Mouse (Mus musculus) embryonic facial prominence, embryonic 11.5 days (tissue): ENCODE results near the gene Pilra. TPM values are rescaled to one million over a fixed set of nuclear protein-coding genes. Genes with fewer than 3 reads are reported as not detected.

Experiments
- ATAC-seq: fragments of 200-750 bp; cut with Nextera tagmentation; replicated peaks from 2 replicates; pipeline ENCODE4 v1.8.0; 2017; ENCODE audit warnings: low read depth; ENCODE audit not compliant: insufficient number of reproducible peaks, low FRiP score, low TSS enrichment
- DNase-seq: peaks from one replicate; pipeline ENCODE4 v3.0.0-alpha.2; 2015; ENCODE audit warnings: low spot score
- H3K27ac ChIP-seq: fragments of 300-500 bp; sonication (generic); replicated peaks from 2 replicates; pipeline ENCODE4 v1.5.1; 2014; ENCODE audit warnings: mild to moderate bottlenecking, low read depth, low read length, control low read depth
- H3K27me3 ChIP-seq: fragments of 300-500 bp; sonication (generic); 2 replicates; pipeline ENCODE4 v1.6.1; 2014; ENCODE audit warnings: mild to moderate bottlenecking, low read length, moderate library complexity, mixed read lengths; ENCODE audit not compliant: control insufficient read depth, insufficient read depth
- H3K36me3 ChIP-seq: fragments of 300-500 bp; sonication (generic); replicated peaks from 2 replicates; pipeline ENCODE4 v1.6.1; 2014; ENCODE audit warnings: low read depth, mild to moderate bottlenecking, low read length, moderate library complexity, mixed read lengths; ENCODE audit not compliant: control insufficient read depth, insufficient read depth
- H3K4me1 ChIP-seq: fragments of 300-500 bp; sonication (generic); 2 replicates; pipeline ENCODE4 v1.6.1; 2014; ENCODE audit warnings: low read length, mixed read lengths; ENCODE audit not compliant: control insufficient read depth, insufficient read depth
- H3K4me2 ChIP-seq: fragments of 300-500 bp; sonication (generic); 2 replicates; pipeline ENCODE4 v1.6.1; 2014; ENCODE audit warnings: low read depth, mild to moderate bottlenecking, control low read depth, low read length, moderate library complexity
- H3K4me3 ChIP-seq: fragments of 300-500 bp; sonication (generic); 2 replicates; pipeline ENCODE4 v1.5.1; 2014; ENCODE audit warnings: low read depth, low read length, control low read depth
- H3K9ac ChIP-seq: fragments of 300-500 bp; sonication (generic); replicated peaks from 2 replicates; pipeline ENCODE4 v1.6.1; 2014; ENCODE audit warnings: mild to moderate bottlenecking, control low read depth, low read length
- H3K9me3 ChIP-seq: fragments of 300-500 bp; sonication (generic); replicated peaks from 2 replicates; pipeline ENCODE4 v1.6.1; 2016; ENCODE audit warnings: mild to moderate bottlenecking, low read length, inconsistent platforms, mixed read lengths; ENCODE audit not compliant: control insufficient read depth
- polyA plus RNA-seq: library from polyadenylated mRNA; unstranded; fragments of >200 nt; fragmentation: Nextera tagmentation; extraction: Ambion mirVana; gene quantifications from 2 replicates; pipeline ENCODE4 v1.2.1, GENCODE M21; 2014

Pilra gene
- polyA plus RNA-seq, 1 experiment from 2014 or later = 0.28 TPM

DNA sequence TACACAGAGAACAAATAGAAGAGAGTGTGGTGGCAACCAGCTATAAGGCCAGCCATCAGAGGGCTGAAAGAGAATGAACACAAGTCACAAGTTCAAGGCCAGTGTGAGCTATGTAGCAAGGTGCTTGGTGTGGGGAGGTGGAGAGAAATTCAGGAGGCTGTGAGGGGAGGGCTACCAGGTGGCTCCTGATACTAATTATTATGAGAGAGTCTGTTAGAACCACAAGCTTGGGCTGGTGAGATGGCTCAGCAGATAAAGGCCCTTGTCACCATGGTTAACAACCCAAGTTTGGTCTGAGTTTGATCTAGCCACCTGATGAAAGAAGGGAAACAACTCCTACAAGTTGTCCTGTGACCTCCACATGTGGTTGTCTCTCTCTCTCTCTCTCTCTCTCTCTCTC lies 63.3 kb downstream of the Pilra start:
- H3K36me3 ChIP-seq = no peaks in the 10 kb centered on the region

More for the DNA sequence above, 63.3 kb downstream of the Pilra start:
- Histone ChIP-seq H3K4me2 (no peak overlapping the region), H3K9ac (no peak overlapping the region), H3K4me3 (no peak overlapping the region), H3K9me3 (no peaks in the 10 kb centered on the region), H3K27me3 (no peaks in the 10 kb centered on the region), H3K4me1 (no peaks in the 10 kb centered on the region), H3K27ac (no peak overlapping the region)
- ATAC-seq (no peak), DNase-seq (no peak)

Other genes with a start within 250 kb of the Pilra start
- gene Mospd3, start 235.2 kb downstream of the Pilra start, polyA plus RNA-seq = 17.4 and 19.4 TPM in 2 replicates
- gene Pcolce, start 222.5 kb downstream of the Pilra start, polyA plus RNA-seq = 133 and 142 TPM in 2 replicates
- 0.13 TPM in 1 of 2 replicates, not detected in the other for gene Fbxo24, start 207.3 kb downstream of the Pilra start, polyA plus RNA-seq
- 28.4 and 30.0 TPM in 2 replicates for gene Lrch4, start 207.2 kb downstream of the Pilra start, polyA plus RNA-seq
- 3.7 and 4.8 TPM in 2 replicates for gene Gm20605, start 207.1 kb downstream of the Pilra start, polyA plus RNA-seq
- gene Sap25, start 194.9 kb downstream of the Pilra start, polyA plus RNA-seq = 2.8 and 5.2 TPM in 2 replicates
- gene Irs3, start 190.6 kb downstream of the Pilra start, polyA plus RNA-seq = 0.10 and 0.53 TPM in 2 replicates
- 11.8 and 11.9 TPM in 2 replicates for gene Agfg2, start 151.6 kb downstream of the Pilra start, polyA plus RNA-seq
- 1.6 and 2.5 TPM in 2 replicates for gene Nyap1, start 94.7 kb downstream of the Pilra start, polyA plus RNA-seq
- 76.1 and 78.8 TPM in 2 replicates for gene Tsc22d4, start 90.6 kb downstream of the Pilra start, polyA plus RNA-seq
- gene Ppp1r35, start 57.4 kb downstream of the Pilra start, polyA plus RNA-seq = 57.6 and 65.1 TPM in 2 replicates
- gene Mepce, start 48.6 kb downstream of the Pilra start, polyA plus RNA-seq = 11.5 and 12.5 TPM in 2 replicates
- 22.0 and 23.1 TPM in 2 replicates for gene Zcwpw1, start 48.5 kb downstream of the Pilra start, polyA plus RNA-seq
- 0.40 TPM in 1 of 2 replicates, not detected in the other for gene Pilrb1, start 21.8 kb upstream of the Pilra start, polyA plus RNA-seq
- gene Pilrb2, start 35.5 kb upstream of the Pilra start, polyA plus RNA-seq = not detected in 2 replicates
- gene Cyp3a13, start 85.3 kb upstream of the Pilra start, polyA plus RNA-seq = not detected in 2 replicates
- gene Gjc3, start 126.8 kb upstream of the Pilra start, polyA plus RNA-seq = 0.29 TPM in 1 of 2 replicates, not detected in the other
- gene Azgp1, start 145.2 kb upstream of the Pilra start, polyA plus RNA-seq = not detected in 2 replicates
- gene Smok3a, start 185.0 kb upstream of the Pilra start, polyA plus RNA-seq = not detected in 2 replicates
- gene Smok3b, start 185.1 kb upstream of the Pilra start, polyA plus RNA-seq = not detected in 2 replicates
- not detected in 2 replicates for gene Smok3c, start 216.9 kb upstream of the Pilra start, polyA plus RNA-seq
- 37.6 and 40.1 TPM in 2 replicates for gene Zkscan1, start 248.8 kb upstream of the Pilra start, polyA plus RNA-seq